Mouse (Mus musculus): Measurements from ENCODE around the gene Ints12.

Ints12 gene

GRCm38 (mm10) chr3:133144511-133145147 lies 53.0 kb downstream of the Ints12 start:
- DNase-seq (ENCODE audit: low read depth): no peak

GRCm38 (mm10) chr3:133151629-133152028 lies 60.0 kb downstream of the Ints12 start:
- DNase-seq (ENCODE audit: low read depth): no peak

DNA sequence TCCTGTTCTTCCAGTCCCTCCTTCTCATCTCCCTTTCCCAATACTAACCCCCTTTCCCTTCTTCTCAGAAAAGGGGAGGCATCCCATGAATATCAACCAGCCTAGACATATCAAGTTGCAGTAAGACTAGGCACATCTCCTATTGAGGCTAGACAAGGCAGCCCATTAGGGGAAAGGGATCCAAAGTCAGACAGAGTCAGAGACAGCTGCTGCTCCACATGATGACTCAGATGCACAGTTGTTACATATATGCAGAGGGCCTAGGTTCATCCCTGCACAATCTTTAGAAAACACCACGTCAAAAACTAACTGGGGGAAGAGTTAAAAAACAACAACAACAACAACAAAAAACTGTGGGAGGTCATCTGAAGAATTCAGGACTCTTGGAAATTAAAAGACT lies 61.2 kb downstream of the Ints12 start:
- no peak for DNase-seq (ENCODE audit: low read depth)

- DNase-seq (ENCODE audit: low read depth): no peak
Measured at GRCm38 (mm10) chr3:133153629-133154028, 62.0 kb downstream of the Ints12 start.

GRCm38 (mm10) chr3:133154683-133155082 lies 63.0 kb downstream of the Ints12 start:
- no peak for DNase-seq (ENCODE audit: low read depth)

GRCm38 (mm10) chr3:133158260-133158659 lies 66.6 kb downstream of the Ints12 start:
- no peak for DNase-seq (ENCODE audit: low read depth)
